Mouse (Mus musculus): ENCODE measurements around the gene Rassf1.

The Rassf1 gene

DNA sequence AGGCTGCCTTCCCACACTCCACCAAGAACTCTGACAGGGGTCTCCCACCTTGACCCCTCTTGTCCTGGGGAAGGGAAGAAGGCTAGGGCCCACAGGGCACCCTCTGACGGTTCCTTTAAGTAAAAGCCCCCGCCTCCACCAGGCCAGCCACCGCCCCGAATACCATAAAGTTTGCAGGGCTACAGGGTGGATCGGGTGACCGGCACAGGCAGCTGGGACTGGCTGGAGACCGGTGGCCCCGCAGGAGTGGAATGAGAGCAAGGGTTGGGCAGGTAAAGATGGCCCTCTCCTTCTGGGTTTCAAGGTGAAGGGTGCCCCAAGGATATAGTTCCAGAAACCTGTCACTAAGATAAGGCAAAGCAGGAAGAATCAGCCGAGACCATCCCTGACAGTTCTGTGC is 55.2 kb downstream of the Rassf1 start:
- no peak for DNase-seq

DNA sequence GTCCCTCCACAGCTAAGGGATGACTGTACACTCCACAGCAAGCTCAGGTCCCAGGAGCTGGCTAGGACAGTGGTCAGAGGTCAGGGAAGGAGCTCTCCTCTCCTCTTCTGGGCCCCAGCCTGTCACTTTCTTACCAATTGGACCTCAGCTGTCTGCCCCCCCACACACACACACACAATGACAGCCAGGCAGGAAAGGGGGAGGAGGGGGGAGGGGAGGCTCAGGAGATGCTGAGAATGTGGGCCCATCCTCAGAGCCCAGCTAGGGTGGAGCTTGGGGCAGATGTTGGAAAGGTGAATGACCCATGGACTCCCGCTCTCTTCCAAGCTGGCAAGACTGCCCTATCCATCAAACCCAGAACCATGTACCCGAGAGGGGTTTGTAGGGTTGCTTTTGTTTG is 55.7 kb downstream of the Rassf1 start:
- no peak for DNase-seq

DNA sequence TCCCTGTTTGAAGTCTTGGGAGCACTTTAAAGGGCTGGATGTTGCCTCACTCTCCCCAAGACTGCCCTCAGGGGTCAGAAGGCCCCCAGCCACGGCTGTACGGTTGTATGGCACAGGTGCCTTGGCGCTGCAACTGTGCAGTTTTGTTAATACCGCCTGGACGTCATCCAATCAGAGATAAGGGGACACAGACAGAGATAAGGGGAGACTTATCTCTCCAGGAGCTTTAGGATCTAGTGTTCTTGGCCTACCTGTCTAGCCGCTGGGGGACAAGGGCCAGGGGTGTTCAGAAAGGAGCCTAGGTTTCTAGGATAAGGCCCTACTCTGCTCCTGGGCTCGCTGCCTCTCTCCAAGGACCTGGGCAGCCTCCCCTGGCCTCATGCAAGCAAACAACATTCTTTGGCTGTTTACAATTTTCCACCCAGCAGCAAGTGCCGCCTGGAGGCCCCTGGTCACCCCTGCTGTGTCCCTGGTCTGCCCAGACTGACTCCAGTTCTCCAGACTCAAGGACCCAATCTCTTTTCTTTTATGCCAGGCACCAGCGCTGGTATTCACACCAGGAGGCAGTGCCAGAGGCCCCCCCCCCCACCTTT is 56.4 kb downstream of the Rassf1 start:
- no peak for DNase-seq

DNA sequence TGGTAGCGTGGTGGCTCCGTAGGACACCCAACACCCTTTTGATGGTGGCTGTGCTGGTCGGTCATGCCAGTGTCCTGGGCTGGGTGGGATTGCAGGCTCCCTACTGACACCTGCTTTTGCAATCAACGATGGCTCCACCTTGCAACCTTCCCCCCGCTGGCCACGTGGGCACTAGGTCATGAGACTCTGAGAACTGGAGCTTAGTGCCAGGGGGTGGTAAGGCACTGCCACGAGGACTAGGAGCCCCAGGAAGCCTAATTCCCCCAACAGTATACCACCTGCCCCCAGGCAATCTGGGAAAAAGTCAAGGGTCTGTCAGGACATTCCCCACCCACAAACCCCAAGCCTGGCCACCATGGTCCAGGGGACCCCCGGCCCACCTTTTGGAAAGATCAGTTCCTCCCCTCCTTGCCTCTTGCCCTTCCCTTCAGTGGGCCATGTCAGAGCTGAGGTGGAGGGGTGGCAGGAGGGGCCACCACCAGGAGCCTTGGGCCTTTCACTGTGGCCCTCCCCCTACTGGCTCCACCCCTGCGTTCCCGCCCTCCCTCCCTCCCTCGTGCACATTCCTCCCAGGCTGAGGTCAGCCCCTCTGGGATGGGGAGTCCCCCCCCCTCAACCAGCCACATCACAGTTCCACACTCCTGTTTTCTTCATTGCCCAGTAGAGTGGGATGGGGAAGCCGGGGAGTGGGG is 57.5 kb downstream of the Rassf1 start, which contains the start of gene Sema3b:
TSS of gene Sema3b (minus strand) at position 489 of the 692 bp plus-strand sequence.
- DNase-seq: no peak

DNA sequence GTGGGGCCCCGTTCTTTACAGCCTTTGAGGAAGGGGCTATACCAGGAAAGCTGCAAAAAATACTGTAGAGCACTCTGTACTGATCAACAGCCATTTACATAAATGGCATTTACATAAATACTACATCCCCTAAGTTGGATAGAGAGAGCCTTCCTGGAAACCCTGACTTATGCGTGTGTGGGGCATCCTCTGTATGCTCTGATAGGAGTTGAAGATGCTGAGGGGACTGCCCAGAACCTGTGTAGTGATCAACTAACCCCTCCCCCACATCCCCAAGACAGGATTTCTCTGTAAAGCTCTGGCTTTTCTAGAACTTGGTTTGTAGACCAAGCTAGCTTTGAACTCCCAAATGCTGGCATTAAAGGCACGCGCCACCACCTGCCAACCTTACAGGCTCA is 58.1 kb downstream of the Rassf1 start:
- no peak for DNase-seq

DNA sequence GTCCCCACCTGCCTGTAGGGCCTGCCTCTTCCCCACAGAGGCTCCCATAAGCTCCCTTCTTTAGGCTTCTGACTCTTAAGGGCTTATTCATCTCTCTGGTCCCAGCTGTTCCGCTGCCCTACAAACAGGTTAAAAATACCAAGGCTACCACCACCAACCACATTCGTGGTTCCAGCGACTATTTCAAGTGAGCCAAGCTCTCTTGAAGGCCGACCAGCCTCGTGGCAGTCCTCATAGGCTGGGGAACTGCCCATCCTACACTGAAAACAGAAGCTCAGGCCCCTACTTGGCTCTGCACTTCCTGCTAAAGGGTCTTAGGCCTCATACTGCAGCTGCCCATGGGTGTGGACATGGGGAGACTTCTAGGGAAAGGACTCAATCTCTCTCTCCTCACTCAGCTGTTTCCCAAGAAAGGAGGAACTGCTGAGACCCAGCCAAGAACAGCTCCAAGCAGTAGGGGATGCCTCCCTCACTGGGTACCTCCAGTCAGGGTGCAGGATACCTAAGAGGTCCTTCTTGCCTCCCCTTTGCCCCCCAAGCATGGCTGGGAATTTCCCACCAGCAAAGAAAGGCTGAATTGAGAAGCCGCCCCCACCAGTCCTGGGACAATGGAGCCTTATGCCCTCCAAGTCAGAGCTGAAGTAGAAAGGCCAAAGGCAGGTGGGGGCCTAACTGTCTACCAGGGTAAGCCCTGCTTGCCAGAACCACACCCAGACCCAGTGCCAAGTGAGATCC is 60.3 kb downstream of the Rassf1 start:
- no peak for DNase-seq

All from B cell, adult 2 months (primary cell).